Mouse (Mus musculus) kidney, adult 2 months (tissue): ENCODE results near the gene Ttc7b.

Experiments used
- CTCF ChIP-seq: fragments of 200-500 bp; conservative IDR thresholded peaks from 2 replicates; pipeline ENCODE4 v1.5.1; 2011; ENCODE audit warnings: low read depth, mild to moderate bottlenecking, control low read depth, low read length, moderate library complexity, mixed read lengths; ENCODE audit not compliant: insufficient read depth, insufficient read length
- POLR2A ChIP-seq: fragments of 200-500 bp; IDR thresholded peaks from one replicate; pipeline ENCODE4 v1.6.1; 2011; ENCODE audit warnings: low read depth, low read length, control low read depth

DNA sequence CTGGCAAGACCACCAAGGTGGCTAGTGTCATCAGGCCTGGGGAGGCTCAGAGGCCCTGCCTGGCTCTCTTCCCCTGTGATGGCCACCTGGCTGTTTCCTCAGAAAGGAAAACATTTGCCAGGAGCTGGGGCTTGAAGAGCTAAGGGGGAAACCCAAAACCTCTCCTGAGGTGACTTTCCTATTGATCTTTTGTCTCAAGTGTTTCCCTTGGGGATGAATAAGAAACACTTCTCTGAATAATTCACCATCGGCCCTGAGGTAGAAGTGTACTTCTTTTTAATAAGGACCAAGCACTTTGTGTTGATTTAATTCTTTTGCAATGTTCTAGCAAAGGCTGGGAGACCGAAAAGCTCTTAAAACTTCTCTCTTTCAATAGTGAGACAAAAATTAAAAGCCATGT lies 197.0 kb downstream of the Ttc7b start:
- TF ChIP-seq CTCF: no peak
- TF ChIP-seq POLR2A: no peak
